Mouse (Mus musculus) telencephalon, adult 2 months (tissue): Measurements from ENCODE around the gene Cebpz.

Source experiments
- DNase-seq: peaks from one replicate; pipeline ENCODE4 v3.0.0-alpha.2; 2011; ENCODE audit warnings: low read depth, low spot score

The Cebpz gene

GRCm38 (mm10) chr17:78903158-78903557, 33.7 kb downstream of the Cebpz start:
- no peak for DNase-seq

GRCm38 (mm10) chr17:78895394-78895793, 41.5 kb downstream of the Cebpz start:
- peak; percentile 63 for DNase-seq

GRCm38 (mm10) chr17:78894991-78895390, 41.9 kb downstream of the Cebpz start:
- DNase-seq, result no peak

GRCm38 (mm10) chr17:78891020-78891419, 45.8 kb downstream of the Cebpz start:
- no peak for DNase-seq

GRCm38 (mm10) chr17:78889184-78889583, 47.7 kb downstream of the Cebpz start:
- no peak for DNase-seq

GRCm38 (mm10) chr17:78888554-78888953, 48.3 kb downstream of the Cebpz start:
- no peak for DNase-seq

- DNase-seq, result no peak
Observed at GRCm38 (mm10) chr17:78885286-78886065, 51.4 kb downstream of the Cebpz start.

- no peak for DNase-seq
Observed at GRCm38 (mm10) chr17:78883291-78883690, 53.6 kb downstream of the Cebpz start.

- DNase-seq, result peak; percentile 12
Observed at GRCm38 (mm10) chr17:78882401-78883112, 54.3 kb downstream of the Cebpz start, which contains the start of gene Eif2ak2. Eif2ak2 (minus strand) TSS chr17:78882573.

GRCm38 (mm10) chr17:78881878-78882304, 55.0 kb downstream of the Cebpz start:
- DNase-seq, result no peak

GRCm38 (mm10) chr17:78873886-78874285, 63.0 kb downstream of the Cebpz start:
- no peak for DNase-seq
